Mouse (Mus musculus) WW6 (cell line): Measurements from ENCODE around the gene Camk2g.

ENCODE experiments used
- DNase-seq: peaks from one replicate; pipeline ENCODE4 v3.0.0-alpha.2; 2013; ENCODE audit warnings: low read depth, low spot score

Camk2g gene

DNA sequence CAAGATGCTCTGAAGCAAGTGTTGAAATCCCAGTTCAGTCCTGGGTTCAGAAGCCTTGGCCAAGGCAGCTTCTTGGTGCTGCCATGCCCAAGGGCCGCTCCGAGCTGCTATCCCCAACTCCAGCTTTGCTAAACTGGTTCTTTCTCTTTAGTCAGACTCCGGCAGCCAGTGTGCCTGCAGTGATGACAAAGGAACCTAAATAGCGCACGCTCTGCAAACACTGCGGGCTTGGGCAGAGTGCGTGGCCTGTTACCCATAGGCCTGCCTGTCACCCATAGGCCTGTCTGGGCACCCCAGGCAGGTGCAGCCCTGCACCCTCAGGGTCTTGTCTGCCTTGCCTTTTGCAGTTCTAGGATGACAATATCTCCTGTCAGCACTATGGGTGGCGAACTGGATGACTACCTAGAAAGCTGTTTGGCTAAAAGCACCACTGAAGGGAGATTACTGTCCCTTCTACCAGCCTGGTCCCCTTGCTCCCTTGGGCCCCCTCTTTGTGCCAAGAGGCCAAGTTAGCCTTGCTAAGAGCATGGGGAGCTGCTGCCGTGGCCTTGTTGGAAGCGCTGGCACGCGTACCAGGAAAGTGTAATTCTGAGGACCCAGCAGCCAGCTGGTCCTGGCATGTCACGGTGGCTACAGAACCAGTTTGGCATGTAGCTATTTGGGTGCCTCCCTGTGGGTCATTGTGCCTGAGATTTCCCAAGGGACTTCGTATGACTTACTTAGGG is 12.4 kb upstream of the Camk2g start:
- DNase-seq: no peak

GRCm38 (mm10) chr14:20804964-20805672 is 11.2 kb upstream of the Camk2g start:
- no peak for DNase-seq

DNA sequence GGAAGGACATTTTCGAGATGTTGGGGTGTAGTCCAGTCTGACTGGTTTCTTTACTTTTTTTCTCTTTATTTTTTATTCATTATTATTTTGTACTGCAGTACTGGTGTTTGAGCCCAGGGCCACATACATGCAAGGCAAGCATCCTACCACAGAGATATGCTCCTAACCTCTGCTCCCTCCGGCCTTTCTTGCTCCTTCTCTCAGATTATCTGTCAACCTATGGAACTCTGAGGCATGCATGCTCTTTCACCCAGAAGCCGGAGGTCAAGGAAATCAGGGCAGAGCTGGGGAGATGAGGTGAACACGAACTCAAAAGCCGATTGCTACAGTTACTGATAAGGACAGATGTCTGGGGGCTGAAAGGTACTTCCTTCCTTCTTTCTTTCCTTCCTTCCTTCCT is 10.6 kb upstream of the Camk2g start:
- no peak for DNase-seq

DNA sequence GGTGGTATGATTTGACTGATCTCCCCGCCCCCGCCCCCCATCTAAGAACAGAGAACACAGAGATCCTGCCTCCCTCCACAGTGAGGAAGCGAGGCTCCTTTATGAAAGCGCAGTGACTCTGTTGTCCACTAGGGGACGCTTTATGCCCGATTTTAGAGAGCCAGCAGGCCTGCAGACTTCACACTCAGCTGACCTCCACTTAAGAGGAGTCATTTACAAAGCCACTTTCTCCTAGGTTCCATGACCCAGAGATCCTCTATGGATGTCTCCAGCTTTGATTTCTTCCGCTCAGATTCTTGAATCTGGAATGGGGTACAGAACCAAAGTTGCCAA is 9.7 kb upstream of the Camk2g start:
- DNase-seq: peak; percentile 47

GRCm38 (mm10) chr14:20802926-20803605 is 9.2 kb upstream of the Camk2g start:
- no peak for DNase-seq

- DNase-seq: peak; percentile 55
Observed at GRCm38 (mm10) chr14:20798761-20799160, 4.9 kb upstream of the Camk2g start.

DNA sequence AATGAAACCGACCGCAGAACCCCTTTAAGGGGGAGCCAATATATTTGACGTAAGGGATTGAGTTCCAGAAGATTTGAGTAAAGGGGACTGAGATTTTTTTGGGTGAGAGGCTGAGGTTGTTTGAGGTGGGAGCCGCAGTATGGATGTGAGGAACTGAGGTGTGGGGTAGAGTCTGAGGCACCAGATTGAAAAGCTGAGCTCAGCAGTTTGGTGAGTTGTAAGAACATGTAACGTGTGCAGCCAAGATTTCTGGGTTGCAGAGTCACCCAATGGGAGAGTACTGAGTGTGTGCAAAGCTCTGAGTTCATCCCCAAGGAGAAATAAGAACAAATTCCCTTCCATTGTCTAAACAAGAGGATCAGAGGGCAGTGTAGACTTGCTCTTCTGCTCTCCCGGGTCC is 4.4 kb upstream of the Camk2g start:
- no peak for DNase-seq

- DNase-seq: no peak
Observed at GRCm38 (mm10) chr14:20796643-20797042, 2.8 kb upstream of the Camk2g start.

DNA sequence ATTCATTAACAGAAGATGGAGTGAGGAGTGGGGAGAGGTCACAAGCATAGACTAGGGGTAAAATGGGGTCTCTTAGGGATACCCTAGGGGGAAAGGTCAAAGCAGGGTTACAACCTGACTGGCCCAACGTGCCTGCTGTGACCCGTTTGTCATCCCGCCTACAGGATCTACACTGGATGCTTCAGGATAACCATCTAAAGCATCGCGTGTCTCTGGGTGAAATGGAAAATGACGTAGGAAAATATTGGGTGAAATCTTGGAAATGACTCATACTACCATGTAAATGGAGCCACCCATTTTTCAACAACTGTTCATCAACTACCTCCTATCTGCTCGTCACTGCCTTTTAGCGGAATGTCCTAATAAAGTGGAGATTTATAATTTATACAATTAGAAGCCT is 2.3 kb upstream of the Camk2g start:
- no peak for DNase-seq

- DNase-seq: no peak
Observed at GRCm38 (mm10) chr14:20795423-20796152, 1.7 kb upstream of the Camk2g start.

DNA sequence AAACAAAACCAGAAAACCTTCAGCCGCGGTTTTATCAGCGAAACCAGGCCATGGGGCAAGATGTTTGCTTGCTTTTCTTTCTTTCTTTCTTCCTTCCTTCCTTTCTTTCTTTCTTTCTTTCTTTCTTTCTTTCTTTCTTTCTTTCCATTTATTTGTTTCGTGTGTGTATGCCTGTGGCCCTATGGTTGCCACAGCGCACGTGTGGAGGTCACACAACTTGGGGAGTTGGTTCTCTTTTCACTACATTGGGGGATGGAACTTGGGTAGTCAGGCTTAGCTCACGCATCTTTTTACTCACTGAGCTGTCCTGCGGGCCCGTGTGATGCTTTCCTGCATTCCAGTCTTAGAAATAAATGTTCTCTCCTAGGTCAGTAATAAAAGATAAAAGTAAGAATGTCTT is 701 bp upstream of the Camk2g start:
- DNase-seq: no peak

- peak; percentile 18 for DNase-seq
Observed at GRCm38 (mm10) chr14:20792922-20793757, 748 bp downstream of the Camk2g start.

DNA sequence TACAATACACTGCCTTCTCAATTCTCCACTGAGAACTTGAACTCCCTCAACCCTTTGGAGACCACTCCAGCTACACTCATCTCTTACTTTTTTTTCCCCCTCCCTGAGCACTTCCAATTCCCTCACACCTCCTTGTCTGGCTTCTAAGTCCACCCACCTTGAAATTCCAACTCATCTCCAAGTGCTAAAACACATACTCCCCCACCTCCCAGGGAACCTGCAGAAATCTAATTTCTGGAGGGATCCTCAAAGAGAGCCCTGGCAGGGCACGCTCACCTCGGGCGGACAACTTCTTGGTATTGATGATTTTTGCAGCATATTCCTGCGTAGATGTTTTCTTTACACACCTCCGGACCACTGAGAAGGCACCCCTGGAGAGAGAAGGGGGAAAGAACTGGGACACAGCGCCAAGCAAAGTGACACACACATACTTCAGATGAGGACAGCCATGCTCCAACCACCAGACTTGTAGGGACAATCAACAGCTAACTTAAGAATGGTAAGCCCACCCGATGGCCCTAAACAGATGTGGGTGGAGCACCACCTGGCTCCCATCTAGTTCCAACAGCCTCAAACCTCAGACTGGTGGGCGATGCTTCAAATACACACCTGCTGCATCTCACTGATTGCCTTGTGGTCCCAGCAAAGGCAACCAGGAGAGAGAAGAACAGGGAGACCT is 1.5 kb downstream of the Camk2g start:
- no peak for DNase-seq

GRCm38 (mm10) chr14:20791511-20792242 is 2.2 kb downstream of the Camk2g start:
- no peak for DNase-seq

GRCm38 (mm10) chr14:20790996-20791395 is 2.9 kb downstream of the Camk2g start:
- no peak for DNase-seq

DNA sequence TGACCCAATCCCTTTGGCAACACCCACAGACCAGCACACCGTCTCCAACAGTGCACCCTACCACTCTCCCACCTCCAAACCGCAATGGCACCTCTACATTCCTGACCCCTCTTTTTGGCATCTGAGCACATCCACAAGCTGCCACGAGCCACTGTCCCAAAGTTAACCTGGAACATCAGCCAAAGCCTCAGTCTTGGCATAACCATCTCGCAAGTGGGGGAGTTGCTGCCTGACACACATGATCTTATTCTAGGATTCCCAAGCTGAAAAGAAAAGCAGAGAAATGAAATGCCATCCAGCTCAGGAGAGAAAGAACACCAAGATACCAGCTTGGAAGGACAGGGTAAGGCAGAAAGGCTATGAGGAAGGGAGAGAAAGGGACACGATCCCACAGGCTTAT is 3.4 kb downstream of the Camk2g start:
- no peak for DNase-seq

DNA sequence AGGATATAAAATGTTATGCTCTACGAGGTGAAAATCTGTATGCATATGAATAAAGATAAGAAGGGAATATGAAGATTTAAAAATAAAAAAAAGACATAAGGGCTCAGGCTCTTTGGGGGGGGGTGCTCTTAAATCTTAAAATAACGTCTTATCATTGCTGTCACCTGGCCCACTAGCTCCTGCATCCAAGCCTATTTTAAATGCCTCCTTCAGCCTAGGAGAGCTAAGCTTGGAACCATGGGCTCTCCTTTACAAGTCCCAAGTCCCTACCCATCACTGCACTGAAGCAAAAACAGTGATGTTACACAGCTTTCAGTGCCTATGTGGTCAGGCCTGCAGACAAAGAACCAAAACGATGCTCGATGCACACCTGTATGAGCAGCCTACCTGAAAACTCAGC is 4.3 kb downstream of the Camk2g start:
- DNase-seq: no peak

GRCm38 (mm10) chr14:20788151-20788550 is 5.7 kb downstream of the Camk2g start:
- no peak for DNase-seq

DNA sequence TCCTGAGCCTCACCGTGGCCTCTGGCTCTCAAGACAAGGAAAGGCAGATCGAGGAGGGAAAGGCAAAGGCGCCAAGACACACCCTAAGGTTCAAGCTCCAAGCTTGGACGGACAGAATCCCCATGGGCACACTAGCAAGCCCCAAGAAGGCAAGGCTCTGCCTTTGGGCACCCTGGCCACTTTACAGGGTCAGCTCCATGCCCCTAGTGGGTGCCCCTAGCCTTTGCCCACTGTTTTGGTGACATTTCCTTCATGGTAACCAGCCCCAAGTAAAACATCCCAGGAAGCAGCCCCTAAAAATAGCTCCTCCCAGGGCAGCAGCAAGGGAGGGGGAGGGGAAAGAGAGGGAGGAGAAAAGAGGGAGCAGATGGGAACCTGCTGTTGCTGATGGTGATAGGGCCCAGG is 7.3 kb downstream of the Camk2g start:
- no peak for DNase-seq

- DNase-seq: no peak
Observed at GRCm38 (mm10) chr14:20786020-20786419, 7.9 kb downstream of the Camk2g start.
